Mouse (Mus musculus): ENCODE results near the gene Plekha3. TPM values are rescaled to one million over a fixed set of nuclear protein-coding genes. Genes with fewer than 3 reads are reported as not detected.

Plekha3 gene
- polyA plus RNA-seq, 1 experiment from 2014 or later = 52.0 TPM

GRCm38 (mm10) chr2:76676401-76677226 is 1.5 kb downstream of the Plekha3 start:
- in situ Hi-C loops (cut with MboI; ENCODE audit: low pct_unique_long_range_greater_than_20kb) = no loop called here
- TF ChIP-seq CTCF (IDR thresholded peaks at IDR 0.05) = no peak
- POLR2A ChIA-PET = interaction anchor here (0.9 kb wide), 1 partner anchor 15 kb away, joined by 6 read pairs; no protein-coding TSS in a partner anchor

GRCm38 (mm10) chr2:76682301-76682700 is 7.2 kb downstream of the Plekha3 start:
- no peak for TF ChIP-seq CTCF (IDR thresholded peaks at IDR 0.05)
- peak; percentile 31 for ATAC-seq
- POLR2A ChIA-PET = no interaction called here
- no peak for DNase-seq (ENCODE audit: low read depth, low spot score)
- CTCF ChIA-PET = interaction anchor here (1.7 kb wide), 1 partner anchor 8 kb away, joined by 4 read pairs; no protein-coding TSS in a partner anchor
- in situ Hi-C loops (cut with MboI; ENCODE audit: low pct_unique_long_range_greater_than_20kb) = no loop called here
- no peaks in the 10 kb centered on the region for H3K27me3 ChIP-seq

More at GRCm38 (mm10) chr2:76676401-76677226, 1.5 kb downstream of the Plekha3 start:
- no peak for DNase-seq (ENCODE audit: low read depth, low spot score)
- ATAC-seq = peak; percentile 32
- CTCF ChIA-PET = interaction anchor here (1.0 to 1.9 kb wide), 2 partner anchors 9 to 12 kb away, joined by 3 to 5 read pairs; no protein-coding TSS in a partner anchor
- H3K27me3 ChIP-seq = no peaks in the 10 kb centered on the region

- TF ChIP-seq CTCF (IDR thresholded peaks at IDR 0.05) = no peak
- POLR2A ChIA-PET = no interaction called here
- no peak for ATAC-seq
These were observed 11.9 kb downstream of the Plekha3 start for GRCm38 (mm10) chr2:76686986-76687385.

GRCm38 (mm10) chr2:76687608-76688007 is 12.5 kb downstream of the Plekha3 start:
- TF ChIP-seq CTCF (IDR thresholded peaks at IDR 0.05) = no peak
- no peak for ATAC-seq
- H3K27me3 ChIP-seq = no peaks in the 10 kb centered on the region
- POLR2A ChIA-PET = interaction anchor here (1.7 kb wide), 1 partner anchor 9 kb away, joined by 4 read pairs; no protein-coding TSS in a partner anchor
- in situ Hi-C loops (cut with MboI; ENCODE audit: low pct_unique_long_range_greater_than_20kb) = no loop called here
- DNase-seq (ENCODE audit: low read depth, low spot score) = no peak
- CTCF ChIA-PET = interaction anchor here (1.6 kb wide), 1 partner anchor 14 kb away, joined by 5 read pairs; no protein-coding TSS in a partner anchor

More at GRCm38 (mm10) chr2:76686986-76687385, 11.9 kb downstream of the Plekha3 start:
- H3K27me3 ChIP-seq = no peaks in the 10 kb centered on the region
- CTCF ChIA-PET = interaction anchor here (1.6 kb wide), 1 partner anchor 14 kb away, joined by 5 read pairs; no protein-coding TSS in a partner anchor
- in situ Hi-C loops (cut with MboI; ENCODE audit: low pct_unique_long_range_greater_than_20kb) = no loop called here
- no peak for DNase-seq (ENCODE audit: low read depth, low spot score)

GRCm38 (mm10) chr2:76688162-76688561 is 13.1 kb downstream of the Plekha3 start:
- no peaks in the 10 kb centered on the region for H3K27me3 ChIP-seq
- ChIA-PET CTCF (interaction anchor here (1.6 kb wide), 1 partner anchor 13 kb away, joined by 5 read pairs; no protein-coding TSS in a partner anchor), POLR2A (interaction anchor here (1.7 kb wide), 1 partner anchor 9 kb away, joined by 4 read pairs; no protein-coding TSS in a partner anchor)
- no peak for ATAC-seq
- in situ Hi-C loops (cut with MboI; ENCODE audit: low pct_unique_long_range_greater_than_20kb) = no loop called here
- TF ChIP-seq CTCF (IDR thresholded peaks at IDR 0.05) = no peak
- no peak for DNase-seq (ENCODE audit: low read depth, low spot score)

GRCm38 (mm10) chr2:76690436-76691204 is 15.5 kb downstream of the Plekha3 start:
- ChIA-PET CTCF (interaction anchor here (1.4 to 1.6 kb wide), 2 partner anchors 9 kb away, joined by 3 to 4 read pairs; no protein-coding TSS in a partner anchor), POLR2A (interaction anchor here (1.2 kb wide), 1 partner anchor 12 kb away, joined by 3 read pairs; no protein-coding TSS in a partner anchor)
- DNase-seq (ENCODE audit: low read depth, low spot score) = no peak
- in situ Hi-C loops (cut with MboI; ENCODE audit: low pct_unique_long_range_greater_than_20kb) = no loop called here
- no peak for ATAC-seq
- H3K27me3 ChIP-seq = no peaks in the 10 kb centered on the region
- no peak for TF ChIP-seq CTCF (IDR thresholded peaks at IDR 0.05)

- no peaks in the 10 kb centered on the region for H3K27me3 ChIP-seq
- in situ Hi-C loops (cut with MboI; ENCODE audit: low pct_unique_long_range_greater_than_20kb) = no loop called here
- ChIA-PET POLR2A (no interaction called here), CTCF (no interaction called here)
- no peak for ATAC-seq
- no peak for TF ChIP-seq CTCF (IDR thresholded peaks at IDR 0.05)
- DNase-seq (ENCODE audit: low read depth, low spot score) = no peak
These were observed 18.7 kb downstream of the Plekha3 start for GRCm38 (mm10) chr2:76693765-76694164.

GRCm38 (mm10) chr2:76695290-76695689 is 20.2 kb downstream of the Plekha3 start:
- in situ Hi-C loops (cut with MboI; ENCODE audit: low pct_unique_long_range_greater_than_20kb) = no loop called here
- TF ChIP-seq CTCF (IDR thresholded peaks at IDR 0.05) = no peak
- DNase-seq (ENCODE audit: low read depth, low spot score) (no peak), ATAC-seq (no peak)
- ChIA-PET POLR2A (no interaction called here), CTCF (no interaction called here)
- H3K27me3 ChIP-seq = no peaks in the 10 kb centered on the region

GRCm38 (mm10) chr2:76702188-76702587 is 27.1 kb downstream of the Plekha3 start:
- CTCF ChIA-PET = interaction anchor here (1.0 to 1.1 kb wide), 2 partner anchors 13 to 17 kb away, joined by 3 read pairs; no protein-coding TSS in a partner anchor
- in situ Hi-C loops (cut with MboI; ENCODE audit: low pct_unique_long_range_greater_than_20kb) = no loop called here
- no peak for DNase-seq (ENCODE audit: low read depth, low spot score)
- H3K27me3 ChIP-seq = no peaks in the 10 kb centered on the region
- POLR2A ChIA-PET = no interaction called here
- TF ChIP-seq CTCF (IDR thresholded peaks at IDR 0.05) = no peak
- ATAC-seq = no peak

- no peaks in the 10 kb centered on the region for H3K27me3 ChIP-seq
- in situ Hi-C loops (cut with MboI; ENCODE audit: low pct_unique_long_range_greater_than_20kb) = no loop called here
- POLR2A ChIA-PET = interaction anchor here (0.6 kb wide), 1 partner anchor 331 kb away, joined by 3 read pairs; no protein-coding TSS in a partner anchor
- TF ChIP-seq CTCF (IDR thresholded peaks at IDR 0.05) = no peak
- CTCF ChIA-PET = interaction anchor here (1.0 to 1.1 kb wide), 2 partner anchors 12 to 18 kb away, joined by 3 read pairs; no protein-coding TSS in a partner anchor
- peak; percentile 17 for ATAC-seq
- no peak for DNase-seq (ENCODE audit: low read depth, low spot score)
These were observed 27.7 kb downstream of the Plekha3 start for GRCm38 (mm10) chr2:76702751-76703150.
